Mouse (Mus musculus) megakaryocyte, embryonic 14.5 days (primary cell): ENCODE measurements at regions not wholly inside any gene's neighbourhood (a gene's known extent, or its start where the extent isn't known, plus 50 kb on each side); places are given as distances from the start of the nearest gene placed in this dataset.

Experiments used
- H3K27me3 ChIP-seq: replicated peaks from 2 replicates; pipeline ENCODE3; 2012; ENCODE audit warnings: inconsistent platforms
- H3K36me3 ChIP-seq: replicated peaks from 2 replicates; pipeline ENCODE3; 2012; ENCODE audit warnings: low read length, inconsistent platforms, mixed read lengths
- H3K4me1 ChIP-seq: 2 replicates; pipeline ENCODE4 v1.6.1; 2012; ENCODE audit warnings: inconsistent platforms
- H3K4me3 ChIP-seq: replicated peaks from 2 replicates; pipeline ENCODE3; 2012; ENCODE audit warnings: moderate library complexity, mild to moderate bottlenecking, inconsistent platforms
- H3K9me3 ChIP-seq: 2 replicates; pipeline ENCODE4 v1.6.1; 2012; ENCODE audit warnings: inconsistent platforms
- FLI1 ChIP-seq: IDR thresholded peaks from 2 replicates; pipeline ENCODE4 v1.6.1; 2012; ENCODE audit warnings: low read length, inconsistent platforms, mixed read lengths
- GATA1 ChIP-seq: IDR thresholded peaks from 3 replicates; pipeline ENCODE4 v1.6.1; 2012; ENCODE audit warnings: mixed read lengths, low read length, inconsistent platforms, borderline replicate concordance

- no peaks in the 10 kb centered on the region for H3K9me3 ChIP-seq
- H3K27me3 ChIP-seq = peaks cover 23% of the 10 kb centered on the region
- H3K36me3 ChIP-seq = no peaks in the 10 kb centered on the region
- peaks cover 3% of the 10 kb centered on the region for H3K4me1 ChIP-seq
- TF ChIP-seq GATA1 (no peak), FLI1 (no peak)
- no peak overlapping the region for H3K4me3 ChIP-seq
Measured at GRCm38 (mm10) chr14:24902870-24903269, 415.9 kb downstream of the Rps24 start.

- H3K4me3 ChIP-seq = no peak overlapping the region
- H3K36me3 ChIP-seq = no peaks in the 10 kb centered on the region
- peaks cover 3% of the 10 kb centered on the region for H3K4me1 ChIP-seq
- H3K27me3 ChIP-seq = peaks cover 30% of the 10 kb centered on the region
- H3K9me3 ChIP-seq = no peaks in the 10 kb centered on the region
- no peak for TF ChIP-seq GATA1
- TF ChIP-seq FLI1 = no peak
Measured at GRCm38 (mm10) chr14:24904712-24905111, 417.8 kb downstream of the Rps24 start.

- peak overlapping the region; percentile 42 for H3K4me3 ChIP-seq
- H3K36me3 ChIP-seq = no peaks in the 10 kb centered on the region
- peaks cover 29% of the 10 kb centered on the region for H3K27me3 ChIP-seq
- TF ChIP-seq GATA1 (no peak), FLI1 (no peak)
- H3K9me3 ChIP-seq = no peaks in the 10 kb centered on the region
- H3K4me1 ChIP-seq = peaks cover 3% of the 10 kb centered on the region
Measured at GRCm38 (mm10) chr14:24906916-24907315, 420.0 kb downstream of the Rps24 start.

- TF ChIP-seq FLI1 (no peak), GATA1 (no peak)
- no peaks in the 10 kb centered on the region for H3K36me3 ChIP-seq
- no peaks in the 10 kb centered on the region for H3K9me3 ChIP-seq
- no peak overlapping the region for H3K4me3 ChIP-seq
- H3K4me1 ChIP-seq = peaks cover 3% of the 10 kb centered on the region
- peaks cover 32% of the 10 kb centered on the region for H3K27me3 ChIP-seq
Measured at GRCm38 (mm10) chr14:24908377-24908776, 421.5 kb downstream of the Rps24 start.

GRCm38 (mm10) chr14:24911621-24912020 is 424.7 kb downstream of the Rps24 start:
- TF ChIP-seq GATA1 (no peak), FLI1 (no peak)
- Histone ChIP-seq H3K4me1 (peaks cover 3% of the 10 kb centered on the region), H3K4me3 (no peak overlapping the region), H3K9me3 (no peaks in the 10 kb centered on the region), H3K27me3 (peaks cover 24% of the 10 kb centered on the region), H3K36me3 (no peaks in the 10 kb centered on the region)

- Histone ChIP-seq H3K9me3 (no peaks in the 10 kb centered on the region), H3K4me1 (no peaks in the 10 kb centered on the region), H3K36me3 (no peaks in the 10 kb centered on the region), H3K4me3 (no peak overlapping the region), H3K27me3 (peaks cover 7% of the 10 kb centered on the region)
- TF ChIP-seq FLI1 = no peak
Measured at GRCm38 (mm10) chr14:24919056-24919455, 432.1 kb downstream of the Rps24 start.

- no peak for TF ChIP-seq GATA1
- TF ChIP-seq FLI1 = no peak
- peaks cover 11% of the 10 kb centered on the region for H3K27me3 ChIP-seq
- no peak overlapping the region for H3K4me3 ChIP-seq
- H3K36me3 ChIP-seq = no peaks in the 10 kb centered on the region
- H3K9me3 ChIP-seq = no peaks in the 10 kb centered on the region
- H3K4me1 ChIP-seq = no peaks in the 10 kb centered on the region
Measured at GRCm38 (mm10) chr14:24922006-24922405, 435.1 kb downstream of the Rps24 start.

GRCm38 (mm10) chr14:24924561-24924960 is 437.6 kb downstream of the Rps24 start:
- Histone ChIP-seq H3K4me3 (no peak overlapping the region), H3K36me3 (no peaks in the 10 kb centered on the region), H3K27me3 (peaks cover 11% of the 10 kb centered on the region), H3K4me1 (no peaks in the 10 kb centered on the region), H3K9me3 (no peaks in the 10 kb centered on the region)
- TF ChIP-seq FLI1 = no peak
- TF ChIP-seq GATA1 = no peak

GRCm38 (mm10) chr14:24926086-24927048 is 439.4 kb downstream of the Rps24 start:
- TF ChIP-seq FLI1 (no peak), GATA1 (no peak)
- Histone ChIP-seq H3K27me3 (peaks cover 7% of the 10 kb centered on the region), H3K4me3 (no peak overlapping the region), H3K4me1 (no peaks in the 10 kb centered on the region), H3K36me3 (no peaks in the 10 kb centered on the region), H3K9me3 (no peaks in the 10 kb centered on the region)

GRCm38 (mm10) chr14:24928726-24929125 is 441.8 kb downstream of the Rps24 start:
- H3K4me1 ChIP-seq = no peaks in the 10 kb centered on the region
- H3K36me3 ChIP-seq = no peaks in the 10 kb centered on the region
- H3K4me3 ChIP-seq = no peak overlapping the region
- no peaks in the 10 kb centered on the region for H3K9me3 ChIP-seq
- no peak for TF ChIP-seq GATA1
- TF ChIP-seq FLI1 = no peak
- peaks cover 4% of the 10 kb centered on the region for H3K27me3 ChIP-seq
